Mouse (Mus musculus) CH12.LX (cell line): Measurements from ENCODE around the gene Dcaf4.

Source experiments
- CTCF ChIP-seq, 2 experiments: IDR thresholded peaks in 1 of 2; conservative IDR thresholded peaks in 1 of 2; 2 replicates each; pipeline ENCODE4 v1.5.1; 2011 to 2012; ENCODE audit warnings: low read depth in 2 of 2, low read length in 2 of 2, improper control_type of control experiment in 1 of 2, inconsistent platforms in 1 of 2, mild to moderate bottlenecking in 1 of 2, moderate library complexity in 1 of 2
- ETS1 ChIP-seq: conservative IDR thresholded peaks from 2 replicates; pipeline ENCODE4 v1.6.1; 2012; ENCODE audit warnings: low read depth, mild to moderate bottlenecking, inconsistent platforms, low read length, improper control_type of control experiment, moderate library complexity
- GABPA ChIP-seq: IDR thresholded peaks from 2 replicates; pipeline ENCODE4 v1.6.1; 2012; ENCODE audit warnings: low read depth, low read length, improper control_type of control experiment, inconsistent platforms; ENCODE audit not compliant: insufficient replicate concordance
- MAX ChIP-seq: IDR thresholded peaks from 2 replicates; pipeline ENCODE4 v1.6.1; 2011; ENCODE audit warnings: low read length, improper control_type of control experiment
- NELFE ChIP-seq: IDR thresholded peaks from 2 replicates; pipeline ENCODE4 v1.6.1; 2011; ENCODE audit warnings: low read depth, low read length, improper control_type of control experiment
- POLR2A ChIP-seq: IDR thresholded peaks from 2 replicates; pipeline ENCODE4 v1.6.1; 2011; ENCODE audit warnings: low read depth, mild to moderate bottlenecking, improper control_type of control experiment, low read length
- POLR2AphosphoS2 ChIP-seq: IDR thresholded peaks from 2 replicates; pipeline ENCODE4 v1.6.1; 2011; ENCODE audit warnings: low read depth, low read length, improper control_type of control experiment
- RAD21 ChIP-seq: IDR thresholded peaks from 2 replicates; pipeline ENCODE4 v1.6.1; 2011; ENCODE audit warnings: low read depth, mild to moderate bottlenecking, low read length, improper control_type of control experiment, moderate library complexity
- TCF12 ChIP-seq: IDR thresholded peaks from 2 replicates; pipeline ENCODE4 v1.6.1; 2014; ENCODE audit warnings: low read depth, mild to moderate bottlenecking, inconsistent platforms, low read length, improper control_type of control experiment
- USF1 ChIP-seq: IDR thresholded peaks from 2 replicates; pipeline ENCODE4 v1.6.1; 2014; ENCODE audit warnings: low read depth, mild to moderate bottlenecking, inconsistent platforms, low read length, improper control_type of control experiment
- ZC3H11A ChIP-seq: IDR thresholded peaks from 2 replicates; pipeline ENCODE4 v1.6.1; 2012; ENCODE audit warnings: low read depth, mild to moderate bottlenecking, inconsistent platforms, low read length, improper control_type of control experiment

DNA sequence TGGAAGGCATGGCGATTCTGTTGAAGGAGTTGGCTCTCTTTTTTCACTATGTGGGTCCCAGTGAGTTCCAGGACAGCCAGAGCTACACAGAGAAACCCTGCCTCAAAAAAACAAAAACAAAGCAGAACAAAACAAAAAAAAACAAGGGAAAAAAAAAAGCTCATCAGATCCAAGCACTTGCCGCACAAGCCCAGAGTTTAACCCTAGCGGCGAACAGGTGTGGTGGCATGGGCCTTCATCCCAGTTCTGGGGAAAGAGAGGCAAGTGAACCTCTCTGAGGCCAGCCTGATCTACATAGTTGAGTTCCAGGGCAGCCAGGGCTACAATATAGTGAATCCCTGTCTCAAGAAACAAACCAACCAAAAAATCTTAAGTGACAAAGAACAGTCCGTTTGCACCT is 57.2 kb downstream of the Dcaf4 start:
- no peak for TF ChIP-seq TCF12
- TF ChIP-seq CTCF (conservative IDR thresholded peaks at IDR 0.05 in 1 of 2, IDR thresholded peaks at IDR 0.05 in 1 of 2; ENCODE audit: low read depth in 2 of 2, low read length in 2 of 2): no peak
- no peak for TF ChIP-seq POLR2A
- no peak for TF ChIP-seq USF1
- no peak for TF ChIP-seq NELFE
- no peak for TF ChIP-seq RAD21
- no peak for TF ChIP-seq POLR2AphosphoS2
- TF ChIP-seq ZC3H11A: no peak
- no peak for TF ChIP-seq ETS1
- TF ChIP-seq MAX: no peak
- no peak for TF ChIP-seq GABPA
